Mouse (Mus musculus): ENCODE results near the gene Cnot10. TPM values are rescaled to one million over a fixed set of nuclear protein-coding genes. Genes with fewer than 3 reads are reported as not detected.

Gene Cnot10
- polyA plus RNA-seq, 1 experiment from 2014 or later, result 54.7 TPM

- H3K4me3 ChIP-seq, result no peak overlapping the region
- no peak for ATAC-seq (ENCODE audit: low FRiP score)
- H3K27ac ChIP-seq, result no peak overlapping the region
- 16% methylated on average over 6 of the region's 6 CpGs for WGBS
- H3K4me1 ChIP-seq (replicated peaks), result peaks cover 36% of the 10 kb centered on the region
- no peak overlapping the region for H3K9ac ChIP-seq
- no peaks in the 10 kb centered on the region for H3K36me3 ChIP-seq
- no peak overlapping the region for H3K4me2 ChIP-seq
- no peaks in the 10 kb centered on the region for H3K9me3 ChIP-seq
- H3K27me3 ChIP-seq, result no peaks in the 10 kb centered on the region
Measured at GRCm38 (mm10) chr9:114550033-114550432, 90.0 kb downstream of the Cnot10 start.

DNA sequence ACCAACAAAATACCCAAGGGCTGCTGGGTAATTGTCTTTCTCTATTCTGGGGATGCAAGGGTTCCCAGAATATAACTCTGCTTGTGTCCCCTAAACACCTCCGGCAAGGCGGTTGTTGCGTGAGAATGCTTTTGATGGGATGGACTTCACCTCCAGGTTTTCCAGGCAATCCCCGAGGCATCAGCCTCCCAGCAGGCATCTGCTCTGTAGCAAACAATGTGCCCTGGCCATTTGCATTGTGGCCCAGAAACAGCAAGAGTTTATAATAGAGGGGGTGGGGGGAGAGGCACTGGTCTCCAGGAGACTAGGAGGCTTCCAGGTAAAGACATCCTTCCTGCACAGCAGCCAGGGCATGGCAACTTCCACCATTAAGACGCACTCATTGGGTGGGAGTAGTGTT is 90.9 kb downstream of the Cnot10 start:
- Histone ChIP-seq H3K27ac (no peak overlapping the region), H3K9me3 (no peaks in the 10 kb centered on the region), H3K4me2 (no peak overlapping the region), H3K4me3 (no peak overlapping the region), H3K36me3 (no peaks in the 10 kb centered on the region), H3K27me3 (no peaks in the 10 kb centered on the region), H3K4me1 (replicated peaks) (peaks cover 34% of the 10 kb centered on the region), H3K9ac (no peak overlapping the region)
- WGBS, result 8% methylated on average over 5 of the region's 5 CpGs
- no peak for ATAC-seq (ENCODE audit: low FRiP score)

DNA sequence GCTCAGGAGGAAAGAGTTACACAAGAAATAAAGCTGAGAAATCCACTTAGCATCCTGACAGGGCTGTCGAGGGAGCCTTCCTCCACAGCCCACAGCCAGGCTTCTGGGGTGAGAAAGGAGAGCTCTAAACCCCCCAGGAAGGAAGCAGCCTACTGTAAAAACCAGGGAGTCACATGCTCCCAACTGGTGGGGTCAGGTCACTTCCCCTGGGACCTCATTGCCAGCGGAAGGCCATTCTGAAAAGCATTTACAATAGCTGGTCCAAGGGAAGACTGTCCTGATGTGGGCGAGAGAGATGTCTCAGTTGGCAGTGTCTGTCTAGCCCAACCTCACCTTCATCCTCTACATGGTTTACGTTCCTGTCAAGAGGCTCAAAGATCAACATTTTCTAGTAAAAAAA is 91.5 kb downstream of the Cnot10 start:
- Histone ChIP-seq H3K9me3 (no peaks in the 10 kb centered on the region), H3K4me1 (replicated peaks) (peaks cover 38% of the 10 kb centered on the region), H3K4me2 (no peak overlapping the region), H3K9ac (no peak overlapping the region), H3K27me3 (no peaks in the 10 kb centered on the region), H3K4me3 (no peak overlapping the region), H3K27ac (no peak overlapping the region), H3K36me3 (no peaks in the 10 kb centered on the region)
- no peak for ATAC-seq (ENCODE audit: low FRiP score)
- 23% methylated on average over 4 of the region's 4 CpGs for WGBS

- Histone ChIP-seq H3K4me2 (no peak overlapping the region), H3K4me3 (no peak overlapping the region), H3K27ac (no peak overlapping the region), H3K27me3 (no peaks in the 10 kb centered on the region), H3K9ac (no peak overlapping the region), H3K9me3 (no peaks in the 10 kb centered on the region), H3K4me1 (replicated peaks) (peaks cover 38% of the 10 kb centered on the region), H3K36me3 (no peaks in the 10 kb centered on the region)
- WGBS, result 28% methylated on average over 6 of the region's 6 CpGs
- no peak for ATAC-seq (ENCODE audit: low FRiP score)
Measured at GRCm38 (mm10) chr9:114547643-114548077, 92.3 kb downstream of the Cnot10 start.

GRCm38 (mm10) chr9:114546765-114547164 is 93.2 kb downstream of the Cnot10 start:
- no peak for ATAC-seq (ENCODE audit: low FRiP score)
- H3K4me2 ChIP-seq, result no peak overlapping the region
- WGBS, result 70% methylated on average over 12 of the region's 12 CpGs
- H3K36me3 ChIP-seq, result no peaks in the 10 kb centered on the region
- no peaks in the 10 kb centered on the region for H3K27me3 ChIP-seq
- H3K9me3 ChIP-seq, result no peaks in the 10 kb centered on the region
- no peak overlapping the region for H3K9ac ChIP-seq
- peaks cover 38% of the 10 kb centered on the region for H3K4me1 ChIP-seq (replicated peaks)
- no peak overlapping the region for H3K4me3 ChIP-seq
- no peak overlapping the region for H3K27ac ChIP-seq

- ATAC-seq (ENCODE audit: low FRiP score), result no peak
- Histone ChIP-seq H3K4me1 (replicated peaks) (peaks cover 41% of the 10 kb centered on the region), H3K27me3 (no peaks in the 10 kb centered on the region), H3K4me3 (no peak overlapping the region), H3K9me3 (no peaks in the 10 kb centered on the region), H3K36me3 (no peaks in the 10 kb centered on the region), H3K4me2 (no peak overlapping the region), H3K27ac (no peak overlapping the region), H3K9ac (no peak overlapping the region)
- 50% methylated on average over 9 of the region's 9 CpGs for WGBS
Measured at GRCm38 (mm10) chr9:114544754-114545393, 95.1 kb downstream of the Cnot10 start.

DNA sequence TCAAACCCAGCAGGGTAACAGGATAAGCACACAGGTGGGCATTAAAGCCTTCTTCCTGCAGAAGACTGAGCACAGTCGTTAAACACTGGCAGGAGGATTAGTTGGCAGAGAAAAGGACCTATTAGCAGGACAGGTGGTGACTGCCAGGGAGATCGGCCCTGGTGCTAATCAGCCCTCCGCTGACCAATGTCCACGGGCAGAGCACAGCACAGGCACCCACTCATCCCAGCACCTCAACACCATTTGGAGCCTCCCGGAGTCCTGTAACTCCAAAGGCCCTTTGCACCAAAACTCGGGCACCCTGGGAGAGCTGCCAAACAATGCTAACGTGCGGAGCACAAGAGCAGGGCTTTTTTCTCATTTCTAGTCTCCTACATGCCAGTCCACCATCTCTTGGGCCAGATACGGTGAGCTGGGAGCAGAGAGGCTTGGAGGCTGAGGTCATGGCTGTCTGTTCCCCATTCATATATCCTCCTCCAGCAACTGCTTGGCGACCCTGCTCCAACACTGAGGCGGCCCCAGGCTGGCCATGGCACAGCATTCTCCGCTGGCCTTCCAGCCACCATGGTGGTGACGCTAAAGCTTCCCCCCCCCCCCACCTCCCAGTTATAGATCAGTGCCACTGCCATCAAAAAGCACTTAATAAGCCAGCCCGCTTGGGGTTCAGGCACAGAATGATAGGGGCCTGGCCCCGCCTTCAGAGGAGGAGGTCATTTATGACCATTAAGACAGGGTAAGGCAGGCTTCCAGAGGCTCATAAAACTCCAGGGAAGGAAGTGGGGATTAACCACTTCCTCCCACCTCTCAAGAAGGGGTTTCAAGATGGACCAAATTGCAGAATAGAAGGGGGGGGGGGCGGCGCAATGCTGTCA is 95.9 kb downstream of the Cnot10 start:
- 58% methylated on average over 16 of the region's 17 CpGs for WGBS
- ATAC-seq (ENCODE audit: low FRiP score), result no peak
- H3K4me2 ChIP-seq, result no peak overlapping the region
- H3K4me1 ChIP-seq (replicated peaks), result peaks cover 38% of the 10 kb centered on the region
- no peak overlapping the region for H3K4me3 ChIP-seq
- no peak overlapping the region for H3K27ac ChIP-seq
- no peak overlapping the region for H3K9ac ChIP-seq
- H3K27me3 ChIP-seq, result no peaks in the 10 kb centered on the region
- H3K9me3 ChIP-seq, result no peaks in the 10 kb centered on the region
- no peaks in the 10 kb centered on the region for H3K36me3 ChIP-seq

- no peak overlapping the region for H3K9ac ChIP-seq
- no peaks in the 10 kb centered on the region for H3K9me3 ChIP-seq
- H3K4me1 ChIP-seq (replicated peaks), result peaks cover 31% of the 10 kb centered on the region
- no peak overlapping the region for H3K27ac ChIP-seq
- 17% methylated on average over 1 of the region's 1 CpGs for WGBS
- no peak overlapping the region for H3K4me3 ChIP-seq
- H3K4me2 ChIP-seq, result no peak overlapping the region
- H3K36me3 ChIP-seq, result no peaks in the 10 kb centered on the region
- no peaks in the 10 kb centered on the region for H3K27me3 ChIP-seq
- ATAC-seq (ENCODE audit: low FRiP score), result no peak
Measured at GRCm38 (mm10) chr9:114541279-114541741, 98.7 kb downstream of the Cnot10 start.

DNA sequence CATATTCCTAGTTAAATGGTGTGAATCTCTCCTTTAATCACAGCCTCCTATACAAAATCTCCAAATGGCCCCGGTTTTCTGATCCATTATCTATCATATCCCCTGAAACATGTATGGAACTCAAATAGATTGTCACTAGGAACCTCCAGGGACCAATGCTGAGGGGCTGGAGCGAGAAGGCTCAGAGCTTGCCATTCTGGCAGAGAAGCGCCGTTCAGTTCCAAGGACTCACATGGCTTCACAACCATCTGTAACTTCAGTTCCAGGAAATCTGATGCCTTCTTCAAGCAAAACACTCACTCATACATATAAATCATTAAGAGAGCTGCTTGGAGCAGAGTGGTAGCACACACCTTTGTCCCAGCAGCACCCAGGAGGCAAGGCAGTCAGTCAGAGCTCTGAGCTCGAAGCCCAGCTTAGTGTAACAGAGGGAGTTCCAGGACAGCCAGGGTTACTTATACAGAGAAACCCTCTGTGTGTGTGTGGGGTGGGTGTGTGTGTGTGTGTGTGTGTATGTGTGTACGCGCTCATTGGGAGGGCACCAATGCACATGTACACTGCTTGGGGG is 100.9 kb downstream of the Cnot10 start:
- WGBS, result 67% methylated on average over 7 of the region's 7 CpGs
- Histone ChIP-seq H3K4me2 (no peak overlapping the region), H3K36me3 (no peaks in the 10 kb centered on the region), H3K9me3 (no peaks in the 10 kb centered on the region), H3K27ac (no peak overlapping the region), H3K4me1 (replicated peaks) (peaks cover 21% of the 10 kb centered on the region), H3K27me3 (no peaks in the 10 kb centered on the region), H3K4me3 (no peak overlapping the region), H3K9ac (no peak overlapping the region)
- no peak for ATAC-seq (ENCODE audit: low FRiP score)

GRCm38 (mm10) chr9:114536628-114537027 is 103.4 kb downstream of the Cnot10 start:
- 29% methylated on average over 2 of the region's 2 CpGs for WGBS
- H3K27ac ChIP-seq, result no peak overlapping the region
- H3K4me1 ChIP-seq (replicated peaks), result peaks cover 18% of the 10 kb centered on the region
- no peak overlapping the region for H3K9ac ChIP-seq
- ATAC-seq (ENCODE audit: low FRiP score), result no peak
- no peaks in the 10 kb centered on the region for H3K27me3 ChIP-seq
- no peak overlapping the region for H3K4me3 ChIP-seq
- H3K36me3 ChIP-seq, result no peaks in the 10 kb centered on the region
- no peaks in the 10 kb centered on the region for H3K9me3 ChIP-seq
- H3K4me2 ChIP-seq, result no peak overlapping the region
